Mouse (Mus musculus): ENCODE results near the gene Ccdc59.
A peak's percentile ranks its signal among the peaks of the same experiment; 100 is the strongest.

Gene Ccdc59

DNA sequence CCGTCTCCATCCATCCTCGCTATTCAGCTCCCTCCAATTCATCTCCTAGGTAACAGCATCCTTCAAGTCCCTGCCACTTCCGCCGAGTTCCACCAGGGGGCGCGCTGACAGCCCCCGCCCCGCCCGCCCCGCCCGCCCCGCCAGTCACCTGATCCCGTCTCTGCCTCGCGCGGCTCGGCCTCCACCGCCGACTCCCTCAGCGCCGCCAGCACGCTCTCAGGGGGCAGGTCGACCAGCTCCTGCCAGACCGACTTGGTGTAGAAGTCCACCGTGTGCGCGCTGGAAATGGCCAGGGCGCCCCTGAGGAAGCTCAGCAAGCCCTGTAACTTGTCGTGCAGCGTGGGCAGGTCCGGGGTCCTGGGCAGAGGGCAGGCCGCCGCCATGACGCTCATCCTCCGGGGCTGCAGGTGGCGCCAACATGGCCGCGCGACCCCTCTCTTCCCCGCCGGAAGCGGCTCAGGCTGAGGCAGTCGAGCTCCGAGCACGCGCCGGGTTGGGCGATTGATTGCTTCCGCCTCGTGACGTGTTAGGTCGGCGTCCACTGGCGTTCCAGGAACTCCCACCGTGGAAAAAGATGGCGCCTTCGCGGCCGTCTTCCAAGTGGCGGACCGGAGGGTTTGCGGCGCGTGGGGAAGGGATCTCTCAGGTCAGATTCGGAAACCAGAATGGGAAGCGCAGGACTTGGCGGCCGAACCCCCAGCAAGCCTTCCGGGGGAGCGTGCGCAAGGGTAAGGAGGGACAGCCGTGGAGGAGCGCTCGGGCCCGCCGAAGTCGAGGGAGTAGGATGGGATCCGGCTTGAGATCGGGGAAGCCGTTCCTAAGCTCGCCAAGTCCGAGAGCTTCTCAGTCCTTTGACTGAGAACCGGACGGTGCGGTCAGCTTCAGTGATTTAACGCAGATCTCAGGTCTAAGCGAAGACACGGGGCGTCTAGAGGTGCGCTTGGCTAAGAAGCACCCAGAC is at the start of gene Ccdc59, which contains the start of gene Mettl25:
Gene Ccdc59, plus strand, starts transcription at position 140 of the 961 bp plus-strand sequence.
Gene Mettl25, minus strand, starts transcription at position 453 of the 961 bp plus-strand sequence.
- peak; percentile 97 for DNase-seq

DNA sequence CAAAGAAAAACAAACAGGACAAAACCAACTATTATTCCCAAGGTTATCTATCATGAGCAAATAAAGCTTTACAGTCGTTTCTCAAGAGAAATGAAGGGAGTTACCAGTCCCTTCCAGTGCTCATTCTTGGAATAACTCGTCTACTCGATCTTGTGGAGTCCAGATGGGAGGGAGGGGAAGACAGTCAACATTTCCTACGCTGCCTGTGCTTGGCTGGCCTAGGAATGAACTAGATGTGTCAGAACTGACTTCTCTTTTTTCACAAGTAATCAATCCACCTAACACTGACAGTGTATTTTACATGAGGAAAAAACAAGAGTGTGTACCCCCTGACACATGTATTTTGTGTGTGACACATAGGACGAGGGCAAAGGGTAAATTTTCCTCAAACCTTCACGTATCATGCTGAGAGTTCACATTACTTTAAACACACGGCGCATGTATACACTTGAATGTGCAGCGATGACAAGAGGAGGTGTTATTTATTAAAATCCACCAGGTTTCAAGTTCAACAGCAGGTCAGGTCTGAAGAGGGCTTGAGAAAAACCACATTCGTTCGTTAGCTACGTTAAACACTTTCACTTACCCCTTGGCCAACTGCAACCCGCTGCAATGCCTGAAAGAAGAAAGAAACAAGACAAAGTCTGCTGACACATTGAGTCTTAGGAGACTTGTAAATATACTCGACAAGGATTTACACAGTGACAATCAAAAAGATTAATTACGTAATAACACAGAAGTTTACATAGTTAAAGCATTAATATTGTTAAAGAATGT is 46.9 kb upstream of the Ccdc59 start:
- DNase-seq: no peak

DNA sequence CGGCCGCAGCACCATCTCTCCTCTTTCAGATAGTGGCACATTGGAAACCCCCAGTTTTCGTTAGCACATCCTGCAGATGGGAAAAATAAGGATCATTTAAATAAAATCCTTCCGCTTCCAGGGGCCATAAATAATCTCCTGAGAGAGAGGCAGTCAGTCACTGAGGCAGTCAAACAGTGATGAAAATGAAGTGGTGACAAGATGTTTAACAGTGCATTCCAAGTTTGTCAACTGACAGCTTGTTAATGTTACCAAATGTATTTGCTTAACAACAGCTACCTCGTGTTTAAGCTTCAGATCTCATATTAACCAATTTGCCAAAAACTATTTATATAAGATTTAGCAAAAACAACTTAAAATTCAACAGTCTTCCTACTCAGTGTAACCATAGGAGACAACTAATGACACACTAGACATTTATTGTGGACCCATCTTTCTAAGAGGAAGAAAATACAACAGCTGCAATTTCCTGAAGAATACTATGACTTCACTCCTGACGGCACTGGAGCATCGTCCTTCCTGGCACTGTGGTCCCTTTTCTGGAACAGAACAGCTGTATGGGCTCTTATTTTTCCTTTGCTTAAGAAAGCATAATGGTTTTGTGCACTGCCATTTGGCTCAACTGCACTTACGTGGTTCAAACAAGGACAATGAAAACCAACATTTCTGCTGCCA is 43.5 kb upstream of the Ccdc59 start:
- no peak for DNase-seq

DNA sequence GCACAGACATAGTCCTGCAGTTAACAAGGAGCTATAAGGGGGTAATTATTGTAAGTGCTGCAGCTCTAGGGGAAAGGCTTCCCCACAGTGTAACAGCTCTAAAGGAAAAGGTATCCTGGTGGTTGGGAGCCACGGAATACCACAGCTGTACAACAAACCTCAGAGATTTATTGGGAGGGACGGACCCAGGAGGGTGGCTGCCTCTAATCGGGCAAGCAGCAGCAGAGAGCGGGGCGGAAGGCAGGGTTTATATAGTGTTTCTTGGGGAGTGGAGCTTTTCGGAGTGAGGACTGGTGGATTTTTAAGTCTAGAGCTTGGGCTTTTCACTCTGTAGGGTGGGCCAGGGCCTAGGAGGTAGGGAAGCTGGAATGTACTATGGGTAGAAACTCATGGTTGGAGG is 39.7 kb upstream of the Ccdc59 start:
- no peak for DNase-seq

DNA sequence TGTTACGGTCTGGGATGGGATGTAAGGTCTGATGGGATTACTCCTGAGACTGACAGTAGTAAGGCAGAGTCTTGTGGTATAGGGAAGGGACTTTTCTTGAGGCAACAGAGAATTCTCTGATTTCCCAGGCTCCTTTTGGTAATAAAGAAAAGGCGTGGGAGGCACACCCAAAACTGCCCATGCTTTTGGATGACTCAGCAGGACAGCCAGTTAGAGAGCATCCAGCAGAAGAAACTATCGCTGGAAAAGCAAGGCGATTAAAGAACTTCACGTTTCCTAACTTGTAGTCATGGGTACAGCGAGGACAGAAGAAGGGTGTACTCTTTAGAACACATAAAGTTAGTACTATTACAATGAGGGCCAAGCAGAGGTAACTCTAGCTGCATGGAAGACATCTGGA is 38.7 kb upstream of the Ccdc59 start:
- DNase-seq: no peak

GRCm38 (mm10) chr10:105803461-105803860 is 37.4 kb upstream of the Ccdc59 start:
- no peak for DNase-seq

- DNase-seq: no peak
Observed at GRCm38 (mm10) chr10:105806259-105807010, 34.4 kb upstream of the Ccdc59 start.

- DNase-seq: peak; percentile 26
Observed at GRCm38 (mm10) chr10:105834627-105835228, 6.1 kb upstream of the Ccdc59 start.

DNA sequence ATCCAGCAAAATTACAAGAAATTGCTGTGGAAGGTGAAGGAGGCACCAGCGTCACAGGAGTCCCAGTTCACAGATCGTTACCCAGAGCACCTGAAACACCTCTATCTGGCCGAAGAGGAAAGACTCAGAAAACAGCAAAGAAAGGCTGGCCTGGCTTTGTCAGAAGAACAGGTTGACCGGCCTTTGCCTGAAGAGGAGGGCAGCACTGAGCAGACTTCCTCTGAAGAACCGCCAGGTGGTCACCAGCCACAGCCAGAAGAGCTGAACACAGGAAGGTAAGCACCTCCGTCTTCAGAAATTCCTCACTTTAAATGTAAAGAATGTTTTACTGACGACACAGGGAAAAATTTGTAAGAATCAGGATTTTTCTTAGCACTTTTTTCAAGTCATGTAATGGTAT is 1.7 kb downstream of the Ccdc59 start:
- no peak for DNase-seq

GRCm38 (mm10) chr10:105850286-105850685 is 9.4 kb downstream of the Ccdc59 start:
- no peak for DNase-seq

DNA sequence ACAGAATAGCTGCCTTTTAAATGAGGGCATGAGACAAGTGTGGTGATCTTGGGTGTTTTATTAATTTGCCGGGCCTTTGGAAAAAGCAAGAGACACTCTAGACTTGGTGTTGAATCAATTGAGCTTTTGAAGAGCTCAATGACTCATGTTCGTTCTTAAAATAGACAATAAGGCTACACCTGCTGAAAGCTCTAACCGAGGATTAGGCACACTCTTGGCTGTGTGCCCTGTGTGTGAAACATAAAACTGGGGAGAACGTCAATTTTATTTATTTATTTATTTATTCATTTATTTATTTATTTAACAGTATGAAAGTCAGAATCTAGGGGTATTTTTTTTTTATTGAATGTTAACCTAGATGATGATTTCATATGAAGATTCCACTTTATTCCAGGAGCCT is 10.3 kb downstream of the Ccdc59 start:
- no peak for DNase-seq

DNA sequence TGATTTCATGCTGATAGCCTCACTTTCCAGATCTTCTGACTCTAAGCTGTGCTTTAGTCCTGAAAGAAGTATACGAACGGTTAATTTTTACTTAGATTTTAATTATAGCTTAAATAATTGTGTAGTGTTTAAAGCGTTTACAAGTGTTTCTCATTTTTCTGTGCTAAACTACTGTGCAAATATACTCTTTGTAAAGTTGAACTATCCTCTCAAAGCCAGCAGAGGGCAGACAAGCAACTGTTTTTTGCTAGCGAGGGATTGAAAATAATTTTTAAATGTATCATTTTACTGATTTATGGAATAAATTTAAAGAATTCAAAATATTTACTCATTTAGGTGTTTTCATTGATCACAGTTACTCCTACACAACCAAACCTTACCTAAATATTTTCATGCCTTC is 26.4 kb downstream of the Ccdc59 start:
- no peak for DNase-seq
